Mouse (Mus musculus): ENCODE data around the gene Pgap3. TPM values are rescaled to one million over a fixed set of nuclear protein-coding genes. Genes with fewer than 3 reads are reported as not detected.

Pgap3 gene
- polyA plus RNA-seq, 1 experiment from 2014 or later, result 8.0 TPM

DNA sequence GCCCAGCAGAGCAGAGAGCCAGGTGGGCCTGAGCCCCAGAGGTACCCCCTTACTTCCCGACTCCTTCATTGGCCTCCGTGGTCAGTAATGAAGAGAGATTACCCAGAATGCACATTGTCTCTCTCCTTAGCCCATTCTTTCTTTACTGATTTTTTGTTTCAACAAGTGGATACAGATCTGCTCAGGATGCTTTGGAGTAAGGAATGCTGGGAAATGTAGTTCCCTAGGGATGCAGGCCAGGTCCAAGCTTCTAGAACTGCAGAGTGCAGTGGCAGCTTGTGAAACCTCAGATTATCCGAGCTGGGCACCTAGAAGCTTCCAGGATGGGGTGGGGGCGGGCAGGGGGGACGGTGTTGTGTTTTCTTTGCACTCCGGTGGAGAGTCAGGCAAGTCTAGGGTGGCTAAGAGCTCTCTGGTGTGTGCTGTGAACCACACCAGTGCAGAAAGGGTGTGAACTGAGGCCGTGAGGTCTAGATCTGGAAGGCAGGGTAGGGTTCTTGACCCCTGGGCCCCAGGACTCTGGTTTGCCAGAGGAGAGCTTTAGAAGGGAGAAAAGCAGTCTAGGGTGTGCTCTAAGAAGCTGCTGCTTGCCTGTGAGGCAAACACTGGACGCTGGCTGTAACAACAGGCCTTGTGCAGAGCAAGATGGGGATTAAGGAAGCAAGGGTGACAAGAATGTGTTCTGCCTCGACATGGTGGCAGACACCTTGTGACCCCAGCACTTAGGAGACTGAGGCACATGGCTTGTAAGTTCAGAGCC, 31.6 kb upstream of the Pgap3 start:
- 74% methylated on average over 9 of the region's 9 CpGs for WGBS
- no peak overlapping the region for H3K9ac ChIP-seq (replicated peaks; ENCODE audit: low read depth)
- no peaks in the 10 kb centered on the region for H3K4me1 ChIP-seq (ENCODE audit: insufficient read depth, low read depth, low read length)
- TF ChIP-seq EP300 (IDR thresholded peaks at IDR 0.05) (no peak), CTCF (IDR thresholded peaks at IDR 0.05) (no peak)
- no peaks in the 10 kb centered on the region for H3K27me3 ChIP-seq (replicated peaks; ENCODE audit: insufficient read depth, low read length)
- peaks cover 40% of the 10 kb centered on the region for H3K36me3 ChIP-seq (ENCODE audit: insufficient read depth, low read length)
- no peak overlapping the region for H3K4me3 ChIP-seq (ENCODE audit: low read depth, low read length)
- no peaks in the 10 kb centered on the region for H3K9me3 ChIP-seq (ENCODE audit: low read length)
- no peak for DNase-seq (ENCODE audit: low spot score)
- no peak for ATAC-seq
- H3K27ac ChIP-seq (ENCODE audit: low read length), result no peak overlapping the region
- H3K4me2 ChIP-seq (replicated peaks; ENCODE audit: low read depth, low read length), result no peak overlapping the region

DNA sequence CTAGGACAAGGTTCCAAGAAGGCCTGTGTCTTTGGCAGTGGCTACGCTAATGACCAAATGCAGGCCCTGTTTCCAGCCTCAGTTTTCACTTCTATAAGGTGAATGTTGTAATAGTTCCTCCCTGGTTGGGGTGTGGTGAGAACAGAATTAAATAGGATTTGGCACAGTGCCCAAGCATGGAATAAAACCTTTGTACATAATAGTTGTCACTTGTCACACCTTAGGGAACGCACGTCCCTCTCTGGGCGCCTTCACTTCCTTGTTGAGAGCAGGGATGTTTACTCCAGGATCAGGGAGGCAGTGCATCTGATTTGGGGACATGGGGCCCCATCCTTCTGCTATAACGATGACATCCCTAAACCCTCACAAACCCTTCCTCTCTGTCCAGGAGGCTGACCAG, 28.1 kb upstream of the Pgap3 start:
- H3K9ac ChIP-seq (replicated peaks; ENCODE audit: low read depth), result no peak overlapping the region
- no peaks in the 10 kb centered on the region for H3K9me3 ChIP-seq (ENCODE audit: low read length)
- no peak overlapping the region for H3K27ac ChIP-seq (ENCODE audit: low read length)
- no peaks in the 10 kb centered on the region for H3K4me1 ChIP-seq (ENCODE audit: insufficient read depth, low read depth, low read length)
- 69% methylated on average over 5 of the region's 5 CpGs for WGBS
- DNase-seq (ENCODE audit: low spot score) (no peak), ATAC-seq (no peak)
- TF ChIP-seq CTCF (IDR thresholded peaks at IDR 0.05) (no peak), EP300 (IDR thresholded peaks at IDR 0.05) (no peak)
- H3K4me3 ChIP-seq (ENCODE audit: low read depth, low read length), result no peak overlapping the region
- H3K4me2 ChIP-seq (replicated peaks; ENCODE audit: low read depth, low read length), result no peak overlapping the region
- H3K27me3 ChIP-seq (replicated peaks; ENCODE audit: insufficient read depth, low read length), result no peaks in the 10 kb centered on the region
- H3K36me3 ChIP-seq (ENCODE audit: insufficient read depth, low read length), result peaks cover 44% of the 10 kb centered on the region

GRCm38 (mm10) chr11:98426592-98426991, 26.3 kb upstream of the Pgap3 start:
- no peaks in the 10 kb centered on the region for H3K9me3 ChIP-seq (ENCODE audit: low read length)
- H3K4me2 ChIP-seq (replicated peaks; ENCODE audit: low read depth, low read length), result no peak overlapping the region
- H3K4me1 ChIP-seq (ENCODE audit: insufficient read depth, low read depth, low read length), result no peaks in the 10 kb centered on the region
- TF ChIP-seq EP300 (IDR thresholded peaks at IDR 0.05), result no peak
- TF ChIP-seq CTCF (IDR thresholded peaks at IDR 0.05), result no peak
- H3K27ac ChIP-seq (ENCODE audit: low read length), result no peak overlapping the region
- DNase-seq (ENCODE audit: low spot score) (no peak), ATAC-seq (no peak)
- no peaks in the 10 kb centered on the region for H3K27me3 ChIP-seq (replicated peaks; ENCODE audit: insufficient read depth, low read length)
- H3K9ac ChIP-seq (replicated peaks; ENCODE audit: low read depth), result no peak overlapping the region
- H3K36me3 ChIP-seq (ENCODE audit: insufficient read depth, low read length), result peaks cover 54% of the 10 kb centered on the region
- H3K4me3 ChIP-seq (ENCODE audit: low read depth, low read length), result no peak overlapping the region
- WGBS, result 95% methylated on average over 7 of the region's 7 CpGs

GRCm38 (mm10) chr11:98418939-98419547, 18.8 kb upstream of the Pgap3 start:
- Histone ChIP-seq H3K9ac (replicated peaks; ENCODE audit: low read depth) (no peak overlapping the region), H3K4me2 (replicated peaks; ENCODE audit: low read depth, low read length) (0 out of 2 replicates have a peak overlapping the region, but pooled peaks have one; percentile 19), H3K27me3 (replicated peaks; ENCODE audit: insufficient read depth, low read length) (no peaks in the 10 kb centered on the region), H3K4me1 (ENCODE audit: insufficient read depth, low read depth, low read length) (peaks cover 5% of the 10 kb centered on the region; the same call in 1 of the 2 replicates), H3K27ac (ENCODE audit: low read length) (peak overlapping the region; percentile 66), H3K4me3 (ENCODE audit: low read depth, low read length) (no peak overlapping the region), H3K9me3 (ENCODE audit: low read length) (no peaks in the 10 kb centered on the region), H3K36me3 (ENCODE audit: insufficient read depth, low read length) (peaks cover 20% of the 10 kb centered on the region; the same call in 1 of the 2 replicates)
- DNase-seq (ENCODE audit: low spot score), result peak; percentile 86
- ATAC-seq, result peak; percentile 86
- 64% methylated on average over 10 of the region's 10 CpGs for WGBS
- TF ChIP-seq CTCF (IDR thresholded peaks at IDR 0.05) (peak; percentile 47; the same call in 1 of the 2 replicates), EP300 (IDR thresholded peaks at IDR 0.05) (no peak)

DNA sequence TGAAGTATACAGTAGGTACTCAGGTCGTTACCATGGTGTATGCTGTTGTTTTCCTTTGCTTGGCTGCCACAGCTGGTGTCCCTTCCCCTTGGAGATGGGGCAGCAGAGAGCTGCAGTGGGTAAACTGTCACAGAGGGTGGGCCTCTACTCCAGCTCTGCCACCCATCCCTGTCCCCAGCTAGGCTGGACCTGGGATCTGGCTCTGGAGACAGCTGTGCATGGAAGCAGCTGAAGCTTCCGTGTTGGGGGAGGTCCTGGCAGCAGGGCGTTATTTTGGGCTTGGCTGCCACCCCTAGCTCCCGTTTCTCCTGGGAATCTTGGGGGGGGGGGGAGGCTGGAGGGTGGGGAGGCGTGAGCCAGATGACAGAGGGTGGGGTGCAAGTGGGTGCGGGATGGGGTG, 18.0 kb upstream of the Pgap3 start:
- Histone ChIP-seq H3K27ac (ENCODE audit: low read length) (peak overlapping the region; percentile 2; the same call in 1 of the 2 replicates), H3K4me1 (ENCODE audit: insufficient read depth, low read depth, low read length) (peaks cover 11% of the 10 kb centered on the region; the same call in 1 of the 2 replicates), H3K9me3 (ENCODE audit: low read length) (no peaks in the 10 kb centered on the region), H3K4me2 (replicated peaks; ENCODE audit: low read depth, low read length) (no peak overlapping the region), H3K4me3 (ENCODE audit: low read depth, low read length) (no peak overlapping the region), H3K9ac (replicated peaks; ENCODE audit: low read depth) (no peak overlapping the region), H3K36me3 (ENCODE audit: insufficient read depth, low read length) (peaks cover 13% of the 10 kb centered on the region; the same call in 1 of the 2 replicates), H3K27me3 (replicated peaks; ENCODE audit: insufficient read depth, low read length) (no peaks in the 10 kb centered on the region)
- WGBS, result 54% methylated on average over 6 of the region's 6 CpGs
- ATAC-seq (no peak), DNase-seq (ENCODE audit: low spot score) (no peak)
- TF ChIP-seq EP300 (IDR thresholded peaks at IDR 0.05) (no peak), CTCF (IDR thresholded peaks at IDR 0.05) (no peak)

DNA sequence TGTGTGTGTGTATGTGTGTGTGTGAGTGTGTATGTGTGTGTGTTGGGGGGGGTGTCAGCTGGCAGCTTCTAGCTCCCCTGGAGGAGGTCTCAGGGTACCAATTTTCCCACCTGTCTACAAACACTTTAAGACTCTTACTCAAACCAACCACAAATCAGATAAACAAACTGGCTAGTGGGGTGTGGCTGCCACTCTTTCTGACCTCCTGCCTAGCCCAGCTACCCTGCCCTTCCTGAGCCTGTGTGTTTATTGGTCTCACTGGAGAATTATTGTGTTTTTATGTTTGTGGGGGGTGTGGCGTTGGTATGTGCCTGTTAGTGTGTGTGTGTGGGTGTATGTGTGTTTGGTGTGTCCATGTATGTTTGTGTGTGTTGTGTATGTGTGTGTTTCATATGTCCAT, 16.8 kb upstream of the Pgap3 start:
- Histone ChIP-seq H3K4me2 (replicated peaks; ENCODE audit: low read depth, low read length) (no peak overlapping the region), H3K27me3 (replicated peaks; ENCODE audit: insufficient read depth, low read length) (no peaks in the 10 kb centered on the region), H3K9ac (replicated peaks; ENCODE audit: low read depth) (no peak overlapping the region), H3K4me1 (ENCODE audit: insufficient read depth, low read depth, low read length) (peaks cover 11% of the 10 kb centered on the region; the same call in 1 of the 2 replicates), H3K9me3 (ENCODE audit: low read length) (no peaks in the 10 kb centered on the region), H3K27ac (ENCODE audit: low read length) (no peak overlapping the region), H3K4me3 (ENCODE audit: low read depth, low read length) (no peak overlapping the region), H3K36me3 (ENCODE audit: insufficient read depth, low read length) (0 out of 2 replicates have a peak, but pooled peaks cover 4% of the 10 kb centered on the region)
- 83% methylated on average over 1 of the region's 1 CpGs for WGBS
- no peak for TF ChIP-seq EP300 (IDR thresholded peaks at IDR 0.05)
- no peak for TF ChIP-seq CTCF (IDR thresholded peaks at IDR 0.05)
- ATAC-seq, result no peak
- peak; percentile 53 for DNase-seq (ENCODE audit: low spot score)
